Mouse (Mus musculus): ENCODE results near the gene Tssk1.

DNA sequence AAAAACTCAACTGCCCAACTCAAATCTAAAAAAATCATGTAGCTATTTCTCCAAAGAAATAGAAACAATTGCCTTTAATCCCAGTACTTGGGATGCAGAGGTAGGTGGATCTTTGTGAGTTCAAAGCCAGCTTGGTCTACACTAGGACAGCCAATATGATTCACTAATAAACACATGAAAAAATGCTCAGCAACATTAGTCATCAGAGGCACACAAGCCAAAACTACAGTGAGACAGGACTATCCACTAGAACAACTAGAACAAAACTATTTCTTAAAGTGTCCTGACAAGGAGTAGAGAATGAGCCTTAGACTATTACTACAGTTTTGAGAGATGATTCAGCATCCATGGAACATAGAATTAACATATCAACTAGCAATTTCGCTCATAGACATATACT lies 17.9 kb upstream of the Tssk1 start:
- no peak for TF ChIP-seq CTCF (IDR thresholded peaks at IDR 0.05; ENCODE audit: borderline replicate concordance, insufficient read depth, low read length)
- TF ChIP-seq POLR2A (IDR thresholded peaks at IDR 0.05; ENCODE audit: low read depth, low read length) = no peak

Measured in embryonic fibroblast, embryonic 13.5 days (primary cell).